Mouse (Mus musculus) R1 (cell line): ENCODE data around the gene Tgfbi.
A peak's percentile ranks its signal among the peaks of the same experiment; 100 is the strongest.

Source experiments
- DNase-seq: peaks from one replicate; pipeline ENCODE4 v3.0.0-alpha.2; 2018; ENCODE audit warnings: low read depth, low spot score

Tgfbi gene

GRCm38 (mm10) chr13:56609103-56609856 lies at the start of gene Tgfbi:
TSS of gene Tgfbi (plus strand) at chr13:56609523.
- DNase-seq: peak; percentile 34

- no peak for DNase-seq
These were observed 49.4 kb upstream of the Tgfbi start for GRCm38 (mm10) chr13:56559841-56560370.

GRCm38 (mm10) chr13:56561129-56561528 lies 48.2 kb upstream of the Tgfbi start:
- DNase-seq: no peak

- DNase-seq: peak; percentile 30
These were observed 46.2 kb upstream of the Tgfbi start for GRCm38 (mm10) chr13:56563075-56563474.

- DNase-seq: no peak
These were observed 43.0 kb upstream of the Tgfbi start for GRCm38 (mm10) chr13:56566336-56566735.

- no peak for DNase-seq
These were observed 37.7 kb upstream of the Tgfbi start for GRCm38 (mm10) chr13:56571645-56572044.

- DNase-seq: no peak
These were observed 34.2 kb upstream of the Tgfbi start for GRCm38 (mm10) chr13:56575074-56575473.

- DNase-seq: peak; percentile 85
These were observed 33.5 kb upstream of the Tgfbi start for GRCm38 (mm10) chr13:56575701-56576321.

GRCm38 (mm10) chr13:56578097-56578496 lies 31.2 kb upstream of the Tgfbi start:
- no peak for DNase-seq

- no peak for DNase-seq
These were observed 28.9 kb upstream of the Tgfbi start for GRCm38 (mm10) chr13:56580450-56580849.

GRCm38 (mm10) chr13:56581512-56581911 lies 27.8 kb upstream of the Tgfbi start:
- peak; percentile 41 for DNase-seq

- peak; percentile 73 for DNase-seq
These were observed 27.3 kb upstream of the Tgfbi start for GRCm38 (mm10) chr13:56581961-56582434.

GRCm38 (mm10) chr13:56582720-56583119 lies 26.6 kb upstream of the Tgfbi start:
- DNase-seq: no peak

GRCm38 (mm10) chr13:56586046-56586445 lies 23.3 kb upstream of the Tgfbi start:
- no peak for DNase-seq

GRCm38 (mm10) chr13:56588454-56589117 lies 20.7 kb upstream of the Tgfbi start:
- DNase-seq: no peak

GRCm38 (mm10) chr13:56590202-56590601 lies 19.1 kb upstream of the Tgfbi start:
- no peak for DNase-seq

GRCm38 (mm10) chr13:56591191-56591590 lies 18.1 kb upstream of the Tgfbi start:
- no peak for DNase-seq

GRCm38 (mm10) chr13:56591939-56592338 lies 17.4 kb upstream of the Tgfbi start:
- DNase-seq: no peak

- no peak for DNase-seq
These were observed 16.1 kb upstream of the Tgfbi start for GRCm38 (mm10) chr13:56593196-56593595.

- no peak for DNase-seq
These were observed 15.3 kb upstream of the Tgfbi start for GRCm38 (mm10) chr13:56593961-56594391.

- DNase-seq: no peak
These were observed 14.1 kb upstream of the Tgfbi start for GRCm38 (mm10) chr13:56595246-56595645.

GRCm38 (mm10) chr13:56597296-56597695 lies 12.0 kb upstream of the Tgfbi start:
- no peak for DNase-seq
